Mouse (Mus musculus) intestine, embryonic 14.5 days (tissue): Measurements from ENCODE around the gene Ndufb7. TPM values are rescaled to one million over a fixed set of nuclear protein-coding genes. Genes with fewer than 3 reads are reported as not detected.

Experiments
- ATAC-seq: fragments of 200-750 bp; cut with Nextera tagmentation; replicated peaks from 2 replicates; pipeline ENCODE4 v1.8.0; 2017; ENCODE audit warnings: low read depth, moderate number of reproducible peaks, moderate TSS enrichment, moderate library complexity; ENCODE audit not compliant: low FRiP score, low TSS enrichment
- DNase-seq: peaks from one replicate; pipeline ENCODE4 v3.0.0-alpha.2; 2018; ENCODE audit warnings: low spot score
- H3K27ac ChIP-seq: fragments of 300-500 bp; sonication (generic); 2 replicates; pipeline ENCODE4 v1.5.1; 2014; ENCODE audit warnings: low read depth, mild to moderate bottlenecking, control low read depth
- H3K27me3 ChIP-seq: fragments of 300-500 bp; sonication (generic); replicated peaks from 2 replicates; pipeline ENCODE4 v1.6.1; 2014; ENCODE audit warnings: low read length, control low read depth; ENCODE audit not compliant: control insufficient read depth, insufficient read depth
- H3K36me3 ChIP-seq: fragments of 300-500 bp; sonication (generic); 2 replicates; pipeline ENCODE4 v1.6.1; 2014; ENCODE audit warnings: low read length, control low read depth; ENCODE audit not compliant: control insufficient read depth, insufficient read depth
- H3K4me1 ChIP-seq: fragments of 300-500 bp; sonication (generic); replicated peaks from 2 replicates; pipeline ENCODE4 v1.6.1; 2014; ENCODE audit warnings: low read length, control low read depth, mixed read lengths; ENCODE audit not compliant: control insufficient read depth, insufficient read depth
- H3K4me2 ChIP-seq: fragments of 300-500 bp; sonication (generic); 2 replicates; pipeline ENCODE4 v1.6.1; 2014; ENCODE audit warnings: low read length
- H3K4me3 ChIP-seq: fragments of 300-500 bp; sonication (generic); 2 replicates; pipeline ENCODE4 v1.5.1; 2014; ENCODE audit warnings: low read depth, low read length, control low read depth, mixed read lengths
- H3K9ac ChIP-seq: fragments of 300-500 bp; sonication (generic); 2 replicates; pipeline ENCODE4 v1.6.1; 2014; ENCODE audit warnings: mild to moderate bottlenecking, low read length
- H3K9me3 ChIP-seq: fragments of 300-500 bp; sonication (generic); 2 replicates; pipeline ENCODE4 v1.6.1; 2016; ENCODE audit warnings: low read length, control low read depth; ENCODE audit not compliant: control insufficient read depth
- WGBS: fragments of 180-500 bp; shearing (Covaris S2); extraction: QIAGEN DNeasy Blood & Tissue Kit; methylation state at CpG from one replicate; pipeline ENCODE4 v1.1.7; 2014; 5-methylcytosine and 5-hydroxymethylcytosine counted together
- polyA plus RNA-seq: library from polyadenylated mRNA; unstranded; fragments of >200 nt; fragmentation: Nextera tagmentation; extraction: Ambion mirVana; gene quantifications from 2 replicates; pipeline ENCODE4 v1.2.1, GENCODE M21; 2014

Ndufb7 gene
- polyA plus RNA-seq, 1 experiment from 2014 or later: 364 TPM

GRCm38 (mm10) chr8:83599814-83600213 lies 33.3 kb downstream of the Ndufb7 start:
- no peaks in the 10 kb centered on the region for H3K36me3 ChIP-seq
- H3K4me3 ChIP-seq: no peak overlapping the region
- ATAC-seq (no peak), DNase-seq (no peak)
- no peak overlapping the region for H3K4me2 ChIP-seq
- no peaks in the 10 kb centered on the region for H3K9me3 ChIP-seq
- H3K27me3 ChIP-seq: no peaks in the 10 kb centered on the region
- no peaks in the 10 kb centered on the region for H3K4me1 ChIP-seq
- H3K9ac ChIP-seq: no peak overlapping the region
- no peak overlapping the region for H3K27ac ChIP-seq

GRCm38 (mm10) chr8:83602650-83603029 lies 36.2 kb downstream of the Ndufb7 start:
- Histone ChIP-seq H3K9me3 (no peaks in the 10 kb centered on the region), H3K27me3 (no peaks in the 10 kb centered on the region), H3K36me3 (no peaks in the 10 kb centered on the region), H3K27ac (0 out of 2 replicates have a peak overlapping the region, but pooled peaks have one; percentile 16), H3K4me1 (peaks cover 4% of the 10 kb centered on the region), H3K4me2 (no peak overlapping the region), H3K4me3 (no peak overlapping the region), H3K9ac (no peak overlapping the region)
- no peak; the same call in 1 of the 2 replicates for ATAC-seq
- no peak for DNase-seq
- WGBS: 73% methylated on average over 2 of the region's 2 CpGs

- Histone ChIP-seq H3K4me3 (peak within 1 kb of the TSS; percentile 79), H3K9ac (peak within 1 kb of the TSS; percentile 84), H3K4me1 (peaks cover 11% of the 10 kb centered on the region), H3K27me3 (no peaks in the 10 kb centered on the region), H3K27ac (peak within 1 kb of the TSS; percentile 96), H3K36me3 (peaks cover 33% of the 10 kb centered on the region), H3K4me2 (peak within 1 kb of the TSS; percentile 97), H3K9me3 (no peaks in the 10 kb centered on the region)
- DNase-seq (peak; percentile 98), ATAC-seq (peak; percentile 94)
- WGBS: under 1% methylated on average over 52 of the region's 69 CpGs
Measured at GRCm38 (mm10) chr8:83607661-83608397, 41.4 kb downstream of the Ndufb7 start, which contains the start of the genes Tecr and Dnajb1. Tecr (minus strand) TSS chr8:83607971. Dnajb1 (plus strand) TSS chr8:83608193.

- peak overlapping the region; percentile 84 for H3K9ac ChIP-seq
- H3K4me3 ChIP-seq: peak overlapping the region; percentile 79
- peaks cover 11% of the 10 kb centered on the region for H3K4me1 ChIP-seq
- no peaks in the 10 kb centered on the region for H3K9me3 ChIP-seq
- WGBS: under 1% methylated on average over 47 of the region's 51 CpGs
- H3K27ac ChIP-seq: peak overlapping the region; percentile 96
- H3K36me3 ChIP-seq: peaks cover 38% of the 10 kb centered on the region
- ATAC-seq (peak; percentile 74), DNase-seq (no peak)
- peak overlapping the region; percentile 97 for H3K4me2 ChIP-seq
- no peaks in the 10 kb centered on the region for H3K27me3 ChIP-seq
Measured at GRCm38 (mm10) chr8:83608398-83608829, 41.9 kb downstream of the Ndufb7 start.

DNA sequence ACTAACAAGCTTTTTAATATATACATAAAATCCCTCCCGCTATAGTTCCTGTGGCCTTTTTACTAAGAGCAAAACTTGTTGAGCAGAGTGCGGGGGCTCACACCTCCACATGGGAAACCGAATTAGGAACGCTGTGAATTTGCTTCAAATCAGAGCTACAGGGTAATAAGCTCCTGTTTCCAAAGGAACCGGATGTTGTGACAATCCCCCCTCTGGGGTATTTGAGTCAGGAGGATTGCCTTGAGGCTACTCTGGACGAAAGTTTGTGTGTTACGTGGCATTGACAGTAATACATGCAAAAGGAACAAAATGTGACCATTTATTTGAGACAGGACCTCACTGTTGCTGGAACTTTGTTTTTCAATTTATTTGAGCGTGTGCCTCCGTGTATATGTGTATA lies 42.6 kb downstream of the Ndufb7 start:
- ATAC-seq: no peak
- Histone ChIP-seq H3K9ac (peak overlapping the region; percentile 84), H3K9me3 (no peaks in the 10 kb centered on the region), H3K4me2 (peak overlapping the region; percentile 97), H3K4me3 (peak overlapping the region; percentile 79), H3K4me1 (peaks cover 11% of the 10 kb centered on the region), H3K36me3 (peaks cover 43% of the 10 kb centered on the region), H3K27ac (peak overlapping the region; percentile 96), H3K27me3 (no peaks in the 10 kb centered on the region)
- WGBS: 31% methylated on average over 9 of the region's 9 CpGs
- no peak for DNase-seq

- WGBS: 86% methylated on average over 10 of the region's 10 CpGs
- peaks cover 11% of the 10 kb centered on the region for H3K4me1 ChIP-seq
- no peaks in the 10 kb centered on the region for H3K9me3 ChIP-seq
- no peak for ATAC-seq
- H3K36me3 ChIP-seq: peaks cover 47% of the 10 kb centered on the region
- peak overlapping the region; percentile 84 for H3K9ac ChIP-seq
- H3K27me3 ChIP-seq: no peaks in the 10 kb centered on the region
- H3K27ac ChIP-seq: no peak overlapping the region
- H3K4me3 ChIP-seq: peak overlapping the region; percentile 79
- H3K4me2 ChIP-seq: peak overlapping the region; percentile 97
- no peak for DNase-seq
Measured at GRCm38 (mm10) chr8:83609547-83610180, 43.2 kb downstream of the Ndufb7 start.

- Histone ChIP-seq H3K9me3 (no peaks in the 10 kb centered on the region), H3K9ac (no peak overlapping the region), H3K27ac (no peak overlapping the region), H3K27me3 (no peaks in the 10 kb centered on the region), H3K36me3 (peaks cover 47% of the 10 kb centered on the region), H3K4me2 (no peak overlapping the region), H3K4me1 (peaks cover 11% of the 10 kb centered on the region), H3K4me3 (no peak overlapping the region)
- ATAC-seq (no peak), DNase-seq (peak; percentile 39)
- WGBS: 92% methylated on average over 4 of the region's 4 CpGs
Measured at GRCm38 (mm10) chr8:83611921-83612320, 45.5 kb downstream of the Ndufb7 start.

DNA sequence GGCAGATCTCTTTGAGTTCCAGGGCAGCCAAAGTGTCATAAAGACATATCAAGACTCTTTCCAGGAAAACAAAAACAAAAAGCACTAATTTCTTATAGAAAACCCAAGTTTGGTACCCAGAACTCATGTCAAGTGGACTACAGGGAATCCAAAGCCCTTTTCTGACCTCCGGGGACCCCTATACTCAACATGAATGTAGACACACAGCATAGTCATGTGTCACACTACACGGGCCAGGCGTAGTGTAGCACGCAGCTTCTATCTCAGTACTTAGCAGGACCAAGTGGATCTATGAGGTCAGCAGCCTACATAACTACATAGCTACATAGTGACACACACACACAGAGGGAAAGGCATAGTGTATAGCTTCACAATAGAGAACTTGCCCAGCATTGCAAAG lies 47.2 kb downstream of the Ndufb7 start:
- H3K9ac ChIP-seq: no peak overlapping the region
- no peak overlapping the region for H3K4me3 ChIP-seq
- no peak for ATAC-seq
- peaks cover 47% of the 10 kb centered on the region for H3K36me3 ChIP-seq
- no peaks in the 10 kb centered on the region for H3K27me3 ChIP-seq
- H3K27ac ChIP-seq: no peak overlapping the region
- no peak overlapping the region for H3K4me2 ChIP-seq
- H3K4me1 ChIP-seq: peaks cover 7% of the 10 kb centered on the region
- 90% methylated on average over 4 of the region's 4 CpGs for WGBS
- DNase-seq: no peak
- no peaks in the 10 kb centered on the region for H3K9me3 ChIP-seq
